Mouse (Mus musculus): ENCODE results near the gene Ano9. TPM values are rescaled to one million over a fixed set of nuclear protein-coding genes. Genes with fewer than 3 reads are reported as not detected.

The Ano9 gene
- polyA plus RNA-seq, 1 experiment = not detected

DNA sequence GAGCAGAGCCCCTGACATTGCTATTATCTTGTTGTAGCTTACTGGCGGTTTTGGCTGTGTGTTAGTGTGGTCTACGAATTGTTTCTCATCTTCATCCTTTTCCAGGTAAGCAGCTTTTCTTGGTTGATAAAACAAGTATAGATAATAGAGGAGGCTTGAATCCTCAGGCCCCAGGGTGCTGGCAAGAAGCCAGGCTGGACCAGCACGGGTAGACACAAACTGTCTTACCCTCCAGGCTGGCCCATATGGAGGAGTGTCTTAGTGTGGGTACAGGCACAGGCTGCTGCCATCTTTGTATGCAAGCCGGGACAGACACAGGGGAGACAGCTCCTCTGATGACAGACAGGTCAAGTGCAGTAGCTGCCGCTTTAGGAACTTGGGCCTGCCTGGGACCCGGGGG is 29.4 kb upstream of the Ano9 start:
- H3K4me3 ChIP-seq (ENCODE audit: insufficient read depth, poor library complexity, severe bottlenecking) = no peak overlapping the region
- H3K36me3 ChIP-seq (ENCODE audit: control insufficient read depth, insufficient read depth) = peaks cover 5% of the 10 kb centered on the region
- no peaks in the 10 kb centered on the region for H3K27me3 ChIP-seq (ENCODE audit: control insufficient read depth, insufficient read depth, insufficient read length)
- no peak overlapping the region for H3ac ChIP-seq (ENCODE audit: control insufficient read depth, insufficient read length, low read depth)
- H3K79me3 ChIP-seq (ENCODE audit: low read depth) = no peaks in the 10 kb centered on the region
- no peaks in the 10 kb centered on the region for H3K79me2 ChIP-seq (ENCODE audit: control insufficient read depth, insufficient read depth)
- TF ChIP-seq CEBPB (IDR thresholded peaks at IDR 0.05; ENCODE audit: low read depth) = no peak
- no peak for TF ChIP-seq MAX (IDR thresholded peaks at IDR 0.05)
- TF ChIP-seq MYOG (IDR thresholded peaks at IDR 0.05; ENCODE audit: control insufficient read depth, extremely low read depth, insufficient read length) = no peak
- no peak for TF ChIP-seq FOSL1 (IDR thresholded peaks at IDR 0.05; ENCODE audit: insufficient read depth, low read length, poor library complexity, severe bottlenecking)
- TF ChIP-seq MYOD1 (IDR thresholded peaks at IDR 0.05; ENCODE audit: control insufficient read depth, insufficient read length, low read depth) = no peak
- no peak for TF ChIP-seq CTCF (IDR thresholded peaks at IDR 0.05; ENCODE audit: control insufficient read depth, insufficient read depth, insufficient read length)

DNA sequence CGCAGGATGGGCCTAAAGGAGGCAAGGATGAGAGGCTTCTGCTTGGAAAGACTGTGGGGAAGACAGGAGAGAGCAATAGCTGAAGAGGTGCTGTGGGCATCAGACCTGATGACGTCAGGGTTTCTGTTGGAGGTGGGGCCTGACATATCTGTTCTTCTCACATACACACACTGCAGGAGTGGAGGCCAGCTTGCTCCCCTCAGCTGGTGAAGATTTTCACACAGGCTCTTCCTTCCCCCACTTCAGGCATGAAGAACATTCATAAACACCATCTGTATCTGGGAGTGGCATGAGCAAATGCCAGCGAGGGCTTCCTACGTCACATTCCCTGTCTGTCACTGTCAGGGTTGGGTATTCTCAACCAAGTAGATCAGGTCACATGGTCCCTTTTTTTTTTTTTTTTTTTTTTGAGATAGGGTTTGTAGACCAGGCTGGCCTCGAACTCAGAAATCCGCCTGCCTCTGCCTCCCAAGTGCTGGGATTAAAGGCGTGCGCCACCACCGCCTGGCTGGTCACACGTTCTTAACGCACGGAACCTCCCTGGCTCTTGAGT is 28.5 kb upstream of the Ano9 start:
- no peak overlapping the region for H3ac ChIP-seq (ENCODE audit: control insufficient read depth, insufficient read length, low read depth)
- no peaks in the 10 kb centered on the region for H3K27me3 ChIP-seq (ENCODE audit: control insufficient read depth, insufficient read depth, insufficient read length)
- peaks cover 5% of the 10 kb centered on the region for H3K36me3 ChIP-seq (ENCODE audit: control insufficient read depth, insufficient read depth)
- H3K79me2 ChIP-seq (ENCODE audit: control insufficient read depth, insufficient read depth) = no peaks in the 10 kb centered on the region
- no peaks in the 10 kb centered on the region for H3K79me3 ChIP-seq (ENCODE audit: low read depth)
- no peak for TF ChIP-seq USF1 (IDR thresholded peaks at IDR 0.05; ENCODE audit: low read depth)
- TF ChIP-seq MYOG (IDR thresholded peaks at IDR 0.05; ENCODE audit: control insufficient read depth, extremely low read depth, insufficient read length) = no peak
- no peak for TF ChIP-seq CEBPB (IDR thresholded peaks at IDR 0.05; ENCODE audit: low read depth)
- TF ChIP-seq CTCF (IDR thresholded peaks at IDR 0.05; ENCODE audit: control insufficient read depth, insufficient read depth, insufficient read length) = no peak
- TF ChIP-seq FOSL1 (IDR thresholded peaks at IDR 0.05; ENCODE audit: insufficient read depth, low read length, poor library complexity, severe bottlenecking) = no peak
- TF ChIP-seq MYOD1 (IDR thresholded peaks at IDR 0.05; ENCODE audit: control insufficient read depth, insufficient read length, low read depth) = no peak
- no peak overlapping the region for H3K4me3 ChIP-seq (ENCODE audit: insufficient read depth, poor library complexity, severe bottlenecking)

DNA sequence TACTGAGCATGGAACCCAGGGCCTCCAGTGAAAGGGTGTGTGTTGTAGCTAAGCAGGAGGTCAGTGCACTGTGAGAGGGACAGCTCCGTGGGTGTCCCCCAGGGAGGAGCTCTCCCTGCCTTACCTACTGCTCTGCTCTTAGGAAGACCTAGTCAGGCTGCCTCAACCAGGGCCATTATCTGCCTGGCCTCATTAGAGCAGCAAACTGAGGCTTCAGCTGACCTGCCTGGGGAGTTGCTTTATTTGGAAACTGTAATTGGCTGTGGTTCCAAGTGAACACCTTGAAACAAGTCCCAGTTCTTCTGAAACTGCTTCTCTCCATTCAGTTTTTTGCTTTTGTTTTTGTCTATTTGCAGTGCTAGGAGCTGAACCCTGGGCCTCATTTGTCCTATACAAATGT is 27.8 kb upstream of the Ano9 start:
- Histone ChIP-seq H3ac (ENCODE audit: control insufficient read depth, insufficient read length, low read depth) (no peak overlapping the region), H3K27me3 (ENCODE audit: control insufficient read depth, insufficient read depth, insufficient read length) (no peaks in the 10 kb centered on the region), H3K79me2 (ENCODE audit: control insufficient read depth, insufficient read depth) (no peaks in the 10 kb centered on the region), H3K79me3 (ENCODE audit: low read depth) (no peaks in the 10 kb centered on the region), H3K4me3 (ENCODE audit: insufficient read depth, poor library complexity, severe bottlenecking) (no peak overlapping the region), H3K36me3 (ENCODE audit: control insufficient read depth, insufficient read depth) (peaks cover 5% of the 10 kb centered on the region)
- TF ChIP-seq MAX (IDR thresholded peaks at IDR 0.05) (no peak), USF1 (IDR thresholded peaks at IDR 0.05; ENCODE audit: low read depth) (no peak), CTCF (IDR thresholded peaks at IDR 0.05; ENCODE audit: control insufficient read depth, insufficient read depth, insufficient read length) (no peak), MYOD1 (IDR thresholded peaks at IDR 0.05; ENCODE audit: control insufficient read depth, insufficient read length, low read depth) (no peak), FOSL1 (IDR thresholded peaks at IDR 0.05; ENCODE audit: insufficient read depth, low read length, poor library complexity, severe bottlenecking) (no peak), CEBPB (IDR thresholded peaks at IDR 0.05; ENCODE audit: low read depth) (no peak), MYOG (IDR thresholded peaks at IDR 0.05; ENCODE audit: control insufficient read depth, extremely low read depth, insufficient read length) (no peak)

DNA sequence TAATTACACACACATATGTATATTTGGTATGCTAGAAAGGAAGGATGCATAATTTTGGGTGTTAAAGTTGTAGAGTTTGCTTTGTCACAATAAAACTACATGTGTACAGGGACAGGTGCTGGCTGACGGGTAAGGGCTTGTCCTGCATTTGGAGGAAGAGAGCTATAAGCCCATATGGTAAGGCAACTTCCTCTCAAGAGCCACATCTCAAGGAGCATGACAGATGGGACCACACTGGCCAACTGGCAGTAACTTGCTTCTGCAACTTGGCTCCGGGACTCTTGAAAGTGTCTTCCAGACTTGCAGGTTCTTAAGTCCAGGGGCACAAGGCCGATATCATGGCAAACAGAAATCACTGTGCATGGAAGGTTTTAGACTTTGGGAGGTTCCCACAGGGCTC is 27.0 kb upstream of the Ano9 start:
- no peaks in the 10 kb centered on the region for H3K79me3 ChIP-seq (ENCODE audit: low read depth)
- H3K27me3 ChIP-seq (ENCODE audit: control insufficient read depth, insufficient read depth, insufficient read length) = no peaks in the 10 kb centered on the region
- H3ac ChIP-seq (ENCODE audit: control insufficient read depth, insufficient read length, low read depth) = no peak overlapping the region
- peaks cover 5% of the 10 kb centered on the region for H3K36me3 ChIP-seq (ENCODE audit: control insufficient read depth, insufficient read depth)
- H3K4me3 ChIP-seq (ENCODE audit: insufficient read depth, poor library complexity, severe bottlenecking) = no peak overlapping the region
- H3K79me2 ChIP-seq (ENCODE audit: control insufficient read depth, insufficient read depth) = no peaks in the 10 kb centered on the region
- no peak for TF ChIP-seq CEBPB (IDR thresholded peaks at IDR 0.05; ENCODE audit: low read depth)
- TF ChIP-seq MAX (IDR thresholded peaks at IDR 0.05) = no peak
- TF ChIP-seq MYOG (IDR thresholded peaks at IDR 0.05; ENCODE audit: control insufficient read depth, extremely low read depth, insufficient read length) = no peak
- TF ChIP-seq CTCF (IDR thresholded peaks at IDR 0.05; ENCODE audit: control insufficient read depth, insufficient read depth, insufficient read length) = no peak
- TF ChIP-seq USF1 (IDR thresholded peaks at IDR 0.05; ENCODE audit: low read depth) = no peak
- TF ChIP-seq FOSL1 (IDR thresholded peaks at IDR 0.05; ENCODE audit: insufficient read depth, low read length, poor library complexity, severe bottlenecking) = no peak
- TF ChIP-seq MYOD1 (IDR thresholded peaks at IDR 0.05; ENCODE audit: control insufficient read depth, insufficient read length, low read depth) = no peak

DNA sequence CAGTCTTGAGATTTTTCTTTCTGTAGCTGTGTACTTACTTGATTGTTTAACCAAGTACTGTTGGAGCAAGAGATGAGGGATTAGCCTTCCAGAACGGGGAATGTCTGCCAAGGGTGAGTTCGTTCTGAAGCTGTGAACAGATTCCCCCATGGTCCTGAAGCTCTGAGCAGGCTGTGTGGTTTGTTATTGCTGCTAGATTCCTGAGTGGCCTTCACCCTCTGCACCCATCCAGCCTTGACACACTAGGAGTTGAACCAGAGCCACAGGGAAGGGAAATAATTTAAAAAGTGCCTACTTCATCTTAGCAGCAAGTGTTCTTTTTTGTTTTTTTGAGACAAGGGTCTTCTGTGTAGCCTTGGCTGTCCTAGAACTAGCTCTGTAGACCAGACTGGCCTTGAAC is 26.3 kb upstream of the Ano9 start:
- Histone ChIP-seq H3K36me3 (ENCODE audit: control insufficient read depth, insufficient read depth) (peaks cover 5% of the 10 kb centered on the region), H3ac (ENCODE audit: control insufficient read depth, insufficient read length, low read depth) (no peak overlapping the region), H3K79me3 (ENCODE audit: low read depth) (no peaks in the 10 kb centered on the region), H3K4me3 (ENCODE audit: insufficient read depth, poor library complexity, severe bottlenecking) (no peak overlapping the region), H3K79me2 (ENCODE audit: control insufficient read depth, insufficient read depth) (no peaks in the 10 kb centered on the region), H3K27me3 (ENCODE audit: control insufficient read depth, insufficient read depth, insufficient read length) (no peaks in the 10 kb centered on the region)
- TF ChIP-seq MAX (IDR thresholded peaks at IDR 0.05) (no peak), FOSL1 (IDR thresholded peaks at IDR 0.05; ENCODE audit: insufficient read depth, low read length, poor library complexity, severe bottlenecking) (no peak), MYOG (IDR thresholded peaks at IDR 0.05; ENCODE audit: control insufficient read depth, extremely low read depth, insufficient read length) (no peak), USF1 (IDR thresholded peaks at IDR 0.05; ENCODE audit: low read depth) (no peak), CTCF (IDR thresholded peaks at IDR 0.05; ENCODE audit: control insufficient read depth, insufficient read depth, insufficient read length) (no peak), MYOD1 (IDR thresholded peaks at IDR 0.05; ENCODE audit: control insufficient read depth, insufficient read length, low read depth) (no peak), CEBPB (IDR thresholded peaks at IDR 0.05; ENCODE audit: low read depth) (no peak)

DNA sequence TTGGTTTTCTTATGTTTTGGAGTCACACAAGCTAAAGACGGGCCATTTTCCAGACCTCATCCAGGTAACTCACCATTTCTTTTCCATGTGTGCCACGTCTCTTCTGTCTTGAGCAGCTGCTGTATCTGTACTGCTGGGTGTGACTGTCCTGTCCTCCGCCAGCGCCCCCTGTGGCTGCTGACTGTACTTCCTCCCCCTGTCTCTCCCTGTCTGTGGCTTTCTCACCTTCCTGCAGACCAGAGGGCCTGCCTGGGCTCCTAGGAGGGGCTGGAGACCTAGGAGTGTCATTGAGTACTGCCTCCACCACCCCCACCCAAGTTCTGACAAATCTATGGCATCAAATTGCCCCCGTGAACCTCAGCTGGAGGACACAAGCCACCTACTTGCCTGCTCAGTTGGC is 25.5 kb upstream of the Ano9 start:
- H3K4me3 ChIP-seq (ENCODE audit: insufficient read depth, poor library complexity, severe bottlenecking) = no peak overlapping the region
- H3ac ChIP-seq (ENCODE audit: control insufficient read depth, insufficient read length, low read depth) = no peak overlapping the region
- peaks cover 5% of the 10 kb centered on the region for H3K36me3 ChIP-seq (ENCODE audit: control insufficient read depth, insufficient read depth)
- no peaks in the 10 kb centered on the region for H3K27me3 ChIP-seq (ENCODE audit: control insufficient read depth, insufficient read depth, insufficient read length)
- no peaks in the 10 kb centered on the region for H3K79me3 ChIP-seq (ENCODE audit: low read depth)
- TF ChIP-seq USF1 (IDR thresholded peaks at IDR 0.05; ENCODE audit: low read depth) (no peak), CTCF (IDR thresholded peaks at IDR 0.05; ENCODE audit: control insufficient read depth, insufficient read depth, insufficient read length) (peak; percentile 45)
- no peaks in the 10 kb centered on the region for H3K79me2 ChIP-seq (ENCODE audit: control insufficient read depth, insufficient read depth)

Data from C2C12 (cell line).